Mouse (Mus musculus) adrenal gland, postnatal 0 days (tissue): ENCODE data around the gene Krtap19-3. TPM values are rescaled to one million over a fixed set of nuclear protein-coding genes. Genes with fewer than 3 reads are reported as not detected.

ENCODE experiments used
- polyA plus RNA-seq: library from polyadenylated mRNA; unstranded; fragments of >200 nt; fragmentation: Nextera tagmentation; extraction: Ambion mirVana; gene quantifications from 2 replicates; pipeline ENCODE4 v1.2.1, GENCODE M21; 2015

Krtap19-3 gene
- not detected in 2 replicates for polyA plus RNA-seq

GRCm38 (mm10) chr16:88877938-88878337 lies at the start of gene Krtap19-3:
Gene Krtap19-3 (minus strand): TSS chr16:88878038.

GRCm38 (mm10) chr16:88896357-88896756 lies 18.5 kb upstream of the Krtap19-3 start, which contains the start of gene Krtap19-5:
Gene Krtap19-5 (minus strand): TSS chr16:88896457.

GRCm38 (mm10) chr16:88884989-88885388 lies 7.2 kb upstream of the Krtap19-3 start, which contains the start of gene Krtap19-4:
Gene Krtap19-4 (minus strand): TSS chr16:88885089.

GRCm38 (mm10) chr16:88874169-88874568 lies 3.7 kb downstream of the Krtap19-3 start, which contains the start of gene Krtap19-2:
Gene Krtap19-2 (minus strand): TSS chr16:88874269.

GRCm38 (mm10) chr16:88869311-88869710 lies 8.5 kb downstream of the Krtap19-3 start, which contains the start of gene Krtap19-1:
Gene Krtap19-1 (minus strand): TSS chr16:88869411.

Other genes with a start within 250 kb of the Krtap19-3 start
- gene Krtap26-1, start 230.2 kb downstream of the Krtap19-3 start, polyA plus RNA-seq, result not detected in 2 replicates
- not detected in 2 replicates for gene Krtap27-1, start 206.4 kb downstream of the Krtap19-3 start, polyA plus RNA-seq
- gene 2310061N02Rik, start 170.1 kb downstream of the Krtap19-3 start, polyA plus RNA-seq, result not detected in 2 replicates
- gene Krtap13-1, start 149.2 kb downstream of the Krtap19-3 start, polyA plus RNA-seq, result not detected in 2 replicates
- not detected in 2 replicates for gene Krtap13, start 126.4 kb downstream of the Krtap19-3 start, polyA plus RNA-seq
- not detected in 2 replicates for gene 2310034C09Rik, start 119.2 kb downstream of the Krtap19-3 start, polyA plus RNA-seq
- not detected in 2 replicates for gene 2310057N15Rik, start 103.8 kb downstream of the Krtap19-3 start, polyA plus RNA-seq
- not detected in 2 replicates for gene Gm5965, start 100.1 kb downstream of the Krtap19-3 start, polyA plus RNA-seq
- gene Gm20741, start 65.8 kb downstream of the Krtap19-3 start, polyA plus RNA-seq, result not detected in 2 replicates
- not detected in 2 replicates for gene Krtap15, start 57.8 kb downstream of the Krtap19-3 start, polyA plus RNA-seq
- not detected in 2 replicates for gene Krtap14, start 51.9 kb downstream of the Krtap19-3 start, polyA plus RNA-seq
- gene Krtap19-1, start 8.6 kb downstream of the Krtap19-3 start, polyA plus RNA-seq, result not detected in 2 replicates
- gene Krtap19-2, start 3.8 kb downstream of the Krtap19-3 start, polyA plus RNA-seq, result not detected in 2 replicates
- not detected in 2 replicates for gene Krtap19-4, start 7.1 kb upstream of the Krtap19-3 start, polyA plus RNA-seq
- gene Krtap19-5, start 18.4 kb upstream of the Krtap19-3 start, polyA plus RNA-seq, result not detected in 2 replicates
- gene Krtap19-9b, start 54.2 kb upstream of the Krtap19-3 start, polyA plus RNA-seq, result not detected in 2 replicates
- gene Krtap16-3, start 84.8 kb upstream of the Krtap19-3 start, polyA plus RNA-seq, result not detected in 2 replicates
- gene Krtap22-2, start 132.7 kb upstream of the Krtap19-3 start, polyA plus RNA-seq, result not detected in 2 replicates
- gene Gm10229, start 137.2 kb upstream of the Krtap19-3 start, polyA plus RNA-seq, result not detected in 2 replicates
- gene Krtap6-1, start 153.7 kb upstream of the Krtap19-3 start, polyA plus RNA-seq, result not detected in 2 replicates
- gene Gm10228, start 163.4 kb upstream of the Krtap19-3 start, polyA plus RNA-seq, result not detected in 2 replicates
- not detected in 2 replicates for gene Krtap6-5, start 169.8 kb upstream of the Krtap19-3 start, polyA plus RNA-seq
- not detected in 2 replicates for gene 1110025L11Rik, start 186.0 kb upstream of the Krtap19-3 start, polyA plus RNA-seq
- gene Krtap6-3, start 206.0 kb upstream of the Krtap19-3 start, polyA plus RNA-seq, result not detected in 2 replicates